Mouse (Mus musculus) stomach, embryonic 16.5 days (tissue): ENCODE data around the gene Arl6. TPM values are rescaled to one million over a fixed set of nuclear protein-coding genes. Genes with fewer than 3 reads are reported as not detected.
A peak's percentile ranks its signal among the peaks of the same experiment; 100 is the strongest.

Experiments used
- ATAC-seq: fragments of 200-750 bp; cut with Nextera tagmentation; 2 replicates; pipeline ENCODE4 v1.8.0; 2017; ENCODE audit warnings: moderate number of reproducible peaks, moderate TSS enrichment; ENCODE audit not compliant: insufficient read depth, low FRiP score
- H3K27ac ChIP-seq: fragments of 300-500 bp; sonication (generic); 2 replicates; pipeline ENCODE4 v1.5.1; 2014; ENCODE audit warnings: low read length
- H3K27me3 ChIP-seq: fragments of 300-500 bp; sonication (generic); 2 replicates; pipeline ENCODE4 v1.6.1; 2014; ENCODE audit warnings: low read length, control low read depth, mixed read lengths; ENCODE audit not compliant: control insufficient read depth, insufficient read depth
- H3K36me3 ChIP-seq: fragments of 300-500 bp; sonication (generic); 2 replicates; pipeline ENCODE4 v1.6.1; 2014; ENCODE audit warnings: low read length; ENCODE audit not compliant: control insufficient read depth, insufficient read depth
- H3K4me1 ChIP-seq: fragments of 300-500 bp; sonication (generic); 2 replicates; pipeline ENCODE4 v1.6.1; 2014; ENCODE audit warnings: low read length, control low read depth, mixed read lengths; ENCODE audit not compliant: control insufficient read depth, insufficient read depth
- H3K4me2 ChIP-seq: fragments of 300-500 bp; sonication (generic); 2 replicates; pipeline ENCODE4 v1.6.1; 2014; ENCODE audit warnings: low read depth, low read length, mixed read lengths
- H3K4me3 ChIP-seq: fragments of 300-500 bp; sonication (generic); replicated peaks from 2 replicates; pipeline ENCODE4 v1.5.1; 2014; ENCODE audit warnings: mild to moderate bottlenecking, low read length
- H3K9ac ChIP-seq: fragments of 300-500 bp; sonication (generic); 2 replicates; pipeline ENCODE4 v1.6.1; 2014; ENCODE audit warnings: low read length
- H3K9me3 ChIP-seq: fragments of 300-500 bp; sonication (generic); replicated peaks from 2 replicates; pipeline ENCODE4 v1.6.1; 2016; ENCODE audit warnings: low read length, control low read depth; ENCODE audit not compliant: control insufficient read depth
- WGBS: fragments of 180-500 bp; shearing (Covaris S2); extraction: QIAGEN DNeasy Blood & Tissue Kit; methylation state at CpG from one replicate; pipeline ENCODE4 v1.1.7; 2014; 5-methylcytosine and 5-hydroxymethylcytosine counted together
- polyA plus RNA-seq: library from polyadenylated mRNA; unstranded; fragments of >200 nt; fragmentation: Nextera tagmentation; extraction: Ambion mirVana; gene quantifications from 2 replicates; pipeline ENCODE4 v1.2.1, GENCODE M21; 2015

Gene Arl6
- polyA plus RNA-seq, 1 experiment from 2014 or later, result 25.8 TPM

GRCm38 (mm10) chr16:59594714-59595113, 44.5 kb downstream of the Arl6 start:
- Histone ChIP-seq H3K4me2 (no peak overlapping the region), H3K27me3 (no peaks in the 10 kb centered on the region), H3K9me3 (no peaks in the 10 kb centered on the region), H3K4me1 (peaks cover 23% of the 10 kb centered on the region), H3K4me3 (no peak overlapping the region), H3K36me3 (no peaks in the 10 kb centered on the region), H3K9ac (no peak overlapping the region), H3K27ac (peak overlapping the region; percentile 18; the same call in 1 of the 2 replicates)
- 59% methylated on average over 3 of the region's 3 CpGs for WGBS
- ATAC-seq, result no peak

- 52% methylated on average over 6 of the region's 6 CpGs for WGBS
- no peak overlapping the region for H3K9ac ChIP-seq
- H3K4me3 ChIP-seq, result no peak overlapping the region
- H3K36me3 ChIP-seq, result no peaks in the 10 kb centered on the region
- no peaks in the 10 kb centered on the region for H3K9me3 ChIP-seq
- ATAC-seq, result no peak
- no peak overlapping the region for H3K27ac ChIP-seq
- H3K4me2 ChIP-seq, result no peak overlapping the region; the same call in 1 of the 2 replicates
- H3K4me1 ChIP-seq, result peaks cover 27% of the 10 kb centered on the region
- no peaks in the 10 kb centered on the region for H3K27me3 ChIP-seq
Measured at GRCm38 (mm10) chr16:59590790-59591189, 48.4 kb downstream of the Arl6 start.

DNA sequence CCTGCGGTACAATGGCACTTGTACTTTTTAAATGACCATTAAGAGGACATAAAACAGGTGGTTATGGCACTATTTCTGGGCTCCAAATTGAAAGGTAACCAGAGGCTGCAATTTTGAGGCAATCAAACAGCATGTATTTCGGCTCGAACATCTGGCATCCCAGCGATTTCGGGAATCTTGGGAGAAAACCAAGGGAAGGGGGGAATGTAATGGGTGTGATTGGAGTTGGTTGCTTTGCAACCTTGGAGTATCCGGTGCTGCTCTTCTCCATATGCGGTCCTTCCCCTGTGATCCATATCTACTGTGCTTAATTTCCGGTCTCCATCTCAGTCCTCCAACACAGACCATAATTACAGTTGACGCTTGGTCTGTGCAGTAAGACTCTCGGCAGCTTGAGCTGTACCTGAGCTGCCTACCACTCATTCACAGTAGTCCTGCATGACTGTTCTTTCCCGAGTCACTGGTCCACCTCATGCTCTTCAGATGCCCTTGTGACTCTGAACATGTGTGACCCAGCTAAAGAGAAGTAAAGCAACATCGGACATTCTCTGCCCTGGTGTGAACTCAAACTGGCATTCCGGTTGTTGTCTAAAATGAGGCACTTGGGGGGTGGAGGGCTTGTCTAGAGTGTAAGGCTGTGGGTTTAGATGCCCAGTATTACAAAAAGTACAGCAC, 50.7 kb downstream of the Arl6 start:
- Histone ChIP-seq H3K4me1 (peaks cover 24% of the 10 kb centered on the region), H3K27me3 (no peaks in the 10 kb centered on the region), H3K4me2 (no peak overlapping the region), H3K36me3 (no peaks in the 10 kb centered on the region), H3K9me3 (no peaks in the 10 kb centered on the region), H3K4me3 (no peak overlapping the region), H3K27ac (no peak overlapping the region), H3K9ac (no peak overlapping the region)
- ATAC-seq, result no peak
- WGBS, result 88% methylated on average over 13 of the region's 13 CpGs

DNA sequence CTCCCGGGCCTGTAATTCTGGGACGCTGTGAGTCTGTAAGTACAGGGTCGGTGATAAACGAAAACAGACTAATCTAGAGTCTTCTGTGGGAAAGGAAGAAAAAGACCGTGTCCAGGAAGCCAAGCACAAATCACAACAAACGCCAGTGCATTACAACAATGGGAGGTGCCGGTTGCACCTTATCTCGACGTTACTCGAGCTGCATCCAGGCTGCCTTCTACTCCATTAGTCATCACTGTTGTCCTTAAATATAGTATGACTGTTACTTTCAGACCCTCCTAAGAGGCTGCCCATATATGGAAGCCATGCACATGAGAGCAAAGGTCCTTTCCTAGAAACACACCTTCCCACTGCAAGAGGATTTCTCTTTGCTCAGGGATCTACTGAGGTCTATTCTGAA, 51.4 kb downstream of the Arl6 start:
- peaks cover 24% of the 10 kb centered on the region for H3K4me1 ChIP-seq
- no peak overlapping the region for H3K4me2 ChIP-seq
- H3K9ac ChIP-seq, result no peak overlapping the region
- no peaks in the 10 kb centered on the region for H3K36me3 ChIP-seq
- ATAC-seq, result peak; percentile 22; the same call in 1 of the 2 replicates
- no peak overlapping the region for H3K4me3 ChIP-seq
- no peaks in the 10 kb centered on the region for H3K27me3 ChIP-seq
- WGBS, result 79% methylated on average over 10 of the region's 10 CpGs
- H3K9me3 ChIP-seq, result no peaks in the 10 kb centered on the region
- H3K27ac ChIP-seq, result no peak overlapping the region

- ATAC-seq, result no peak
- WGBS, result 90% methylated on average over 8 of the region's 8 CpGs
- H3K36me3 ChIP-seq, result no peaks in the 10 kb centered on the region
Measured at GRCm38 (mm10) chr16:59586911-59587310, 52.3 kb downstream of the Arl6 start.

GRCm38 (mm10) chr16:59586276-59586675, 52.9 kb downstream of the Arl6 start:
- Histone ChIP-seq H3K9me3 (no peaks in the 10 kb centered on the region), H3K4me2 (no peak overlapping the region), H3K4me3 (no peak overlapping the region), H3K9ac (no peak overlapping the region), H3K27me3 (no peaks in the 10 kb centered on the region), H3K4me1 (peaks cover 24% of the 10 kb centered on the region), H3K27ac (no peak overlapping the region; the same call in 1 of the 2 replicates), H3K36me3 (no peaks in the 10 kb centered on the region)
- 23% methylated on average over 6 of the region's 6 CpGs for WGBS
- peak; percentile 41; the same call in 1 of the 2 replicates for ATAC-seq

More at GRCm38 (mm10) chr16:59586911-59587310, 52.3 kb downstream of the Arl6 start:
- no peak overlapping the region for H3K4me2 ChIP-seq
- H3K9ac ChIP-seq, result no peak overlapping the region
- no peaks in the 10 kb centered on the region for H3K27me3 ChIP-seq
- peaks cover 24% of the 10 kb centered on the region for H3K4me1 ChIP-seq
- no peak overlapping the region for H3K27ac ChIP-seq
- H3K4me3 ChIP-seq, result no peak overlapping the region
- H3K9me3 ChIP-seq, result no peaks in the 10 kb centered on the region

- no peaks in the 10 kb centered on the region for H3K36me3 ChIP-seq
- H3K9me3 ChIP-seq, result no peaks in the 10 kb centered on the region
- H3K4me1 ChIP-seq, result peaks cover 24% of the 10 kb centered on the region
- no peak for ATAC-seq
- no peak overlapping the region; the same call in 1 of the 2 replicates for H3K27ac ChIP-seq
- no peak overlapping the region for H3K4me3 ChIP-seq
- no peaks in the 10 kb centered on the region for H3K27me3 ChIP-seq
- H3K9ac ChIP-seq, result no peak overlapping the region
- WGBS, result 80% methylated on average over 4 of the region's 4 CpGs
- H3K4me2 ChIP-seq, result no peak overlapping the region
Measured at GRCm38 (mm10) chr16:59585706-59586244, 53.4 kb downstream of the Arl6 start.

DNA sequence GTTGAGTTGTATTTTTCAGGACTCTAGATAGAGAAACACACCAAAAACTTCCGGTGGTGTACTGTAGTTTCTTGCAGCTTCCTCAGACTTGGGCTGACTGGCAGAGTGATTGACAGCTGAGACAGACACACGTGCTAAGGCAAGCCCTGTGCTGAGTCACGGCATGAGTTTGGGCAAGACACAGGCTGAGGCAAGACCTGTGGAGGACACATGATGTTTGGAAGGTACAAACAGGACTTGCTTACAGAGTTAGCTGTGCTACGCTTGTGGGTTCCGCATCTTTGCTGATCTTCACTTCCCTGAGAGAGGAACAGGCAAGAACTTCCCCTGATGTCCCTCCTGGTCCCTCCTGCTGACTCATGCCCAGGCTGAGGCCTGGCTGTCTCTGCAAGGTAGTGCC, 55.7 kb downstream of the Arl6 start:
- peak; percentile 51; the same call in 1 of the 2 replicates for ATAC-seq
- Histone ChIP-seq H3K27me3 (no peaks in the 10 kb centered on the region), H3K36me3 (no peaks in the 10 kb centered on the region), H3K9me3 (no peaks in the 10 kb centered on the region), H3K27ac (no peak overlapping the region), H3K4me2 (no peak overlapping the region), H3K9ac (no peak overlapping the region), H3K4me1 (peaks cover 11% of the 10 kb centered on the region), H3K4me3 (no peak overlapping the region)
- 78% methylated on average over 5 of the region's 5 CpGs for WGBS

- Histone ChIP-seq H3K36me3 (no peaks in the 10 kb centered on the region), H3K27me3 (no peaks in the 10 kb centered on the region), H3K9me3 (no peaks in the 10 kb centered on the region), H3K27ac (peak overlapping the region; percentile 16; the same call in 1 of the 2 replicates), H3K4me3 (no peak overlapping the region), H3K9ac (no peak overlapping the region), H3K4me2 (no peak overlapping the region), H3K4me1 (no peaks in the 10 kb centered on the region)
- 84% methylated on average over 8 of the region's 8 CpGs for WGBS
- peak; percentile 40; the same call in 1 of the 2 replicates for ATAC-seq
Measured at GRCm38 (mm10) chr16:59579237-59579636, 60.0 kb downstream of the Arl6 start.
